Mouse (Mus musculus) heart, adult 18-20 months (tissue): ENCODE data around the gene Rasal3. TPM values are rescaled to one million over a fixed set of nuclear protein-coding genes. Genes with fewer than 3 reads are reported as not detected.
A peak's percentile ranks its signal among the peaks of the same experiment; 100 is the strongest.

Source experiments
- DNase-seq, 2 experiments: peaks; one replicate each; pipeline ENCODE4 v3.0.0; 2021 to 2022; ENCODE audit warnings: mixed read lengths in 1 of 2
- long read RNA-seq, 2 experiments: library from polyadenylated mRNA; stranded (forward); transcript quantifications; one replicate each; pipeline ENCODE4 v2.0.0; 2021
- total RNA-seq, 2 experiments: library from RNA; stranded (reverse); gene quantifications; 2 replicates each; pipeline ENCODE4 v1.2.3; 2021

Rasal3 gene
- 1 to 10 TPM in 1 of 2 experiments, under 1 TPM in 1; 0.97 to 4.4 TPM for total RNA-seq
- long read RNA-seq, experiment 1: 0 reads
- long read RNA-seq, experiment 2, partial matches to known transcripts: 0 of 1 reads
- long read RNA-seq, experiment 2, other reads (novel, unspliced or antisense): 0 of 1 reads

DNA sequence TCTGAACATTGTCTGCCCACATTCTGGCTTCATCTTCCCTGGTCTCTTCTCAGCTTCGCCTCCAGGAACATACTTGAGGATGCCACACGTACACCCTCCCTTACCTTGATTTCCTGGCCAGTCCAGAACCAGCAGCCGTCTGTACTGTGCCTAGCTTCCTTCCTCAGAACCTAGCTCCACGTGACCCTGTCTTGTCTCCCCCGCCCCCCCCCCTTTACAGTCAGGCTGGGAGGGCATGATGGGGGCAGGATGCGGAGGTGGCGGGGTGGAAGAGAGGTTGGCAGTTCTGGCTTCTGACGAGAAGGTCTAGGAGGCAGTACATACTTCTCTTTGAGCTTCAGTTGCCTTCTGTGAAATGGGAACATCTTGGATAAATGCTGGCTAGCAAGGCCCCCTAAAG is at the start of gene Rasal3:
Gene Rasal3, minus strand, starts transcription at position 167 of the 400 bp plus-strand sequence.
- no peak for DNase-seq

- peak in 1 of 2 experiments; percentile 25 for DNase-seq
These were observed 49.1 kb upstream of the Rasal3 start, which contains the start of gene Cyp4f39 for GRCm38 (mm10) chr17:32452482-32452881. Gene Cyp4f39, plus strand, starts transcription at chr17:32452723.

DNA sequence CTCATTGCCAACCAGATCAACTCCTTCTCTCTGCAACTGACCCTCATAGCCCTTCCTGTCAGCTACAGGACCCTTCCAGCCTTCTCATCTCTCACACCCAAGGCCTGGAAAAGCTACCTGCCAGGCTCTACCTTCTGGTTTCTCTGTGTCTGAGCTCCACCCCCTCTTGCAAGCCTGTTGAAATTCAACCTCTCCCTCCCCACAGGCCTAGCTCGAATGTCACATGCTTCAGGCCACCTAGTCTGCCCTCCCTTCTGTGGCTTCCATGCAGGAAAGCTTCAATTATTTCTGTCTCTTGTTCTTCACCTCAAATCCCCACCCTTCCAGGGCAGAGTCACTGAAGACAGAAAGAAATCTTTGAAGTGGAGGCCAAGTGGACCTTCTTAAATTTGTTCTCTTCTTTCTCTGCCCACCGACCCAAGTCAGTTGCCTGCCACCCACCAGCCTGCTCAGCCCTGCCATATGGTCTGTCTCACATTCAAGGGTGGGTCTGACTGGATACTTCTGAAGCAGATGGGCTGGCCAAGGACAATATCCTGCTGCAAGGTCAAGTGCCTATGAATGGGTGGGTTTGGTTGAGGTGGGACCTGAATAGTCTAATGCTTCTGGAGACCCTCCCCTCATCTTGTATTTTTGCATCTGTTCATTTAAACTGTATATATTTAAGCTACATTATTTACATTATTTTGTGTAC is 47.6 kb upstream of the Rasal3 start:
- DNase-seq: no peak

- DNase-seq: no peak
These were observed 45.7 kb upstream of the Rasal3 start for GRCm38 (mm10) chr17:32449042-32449441.

DNA sequence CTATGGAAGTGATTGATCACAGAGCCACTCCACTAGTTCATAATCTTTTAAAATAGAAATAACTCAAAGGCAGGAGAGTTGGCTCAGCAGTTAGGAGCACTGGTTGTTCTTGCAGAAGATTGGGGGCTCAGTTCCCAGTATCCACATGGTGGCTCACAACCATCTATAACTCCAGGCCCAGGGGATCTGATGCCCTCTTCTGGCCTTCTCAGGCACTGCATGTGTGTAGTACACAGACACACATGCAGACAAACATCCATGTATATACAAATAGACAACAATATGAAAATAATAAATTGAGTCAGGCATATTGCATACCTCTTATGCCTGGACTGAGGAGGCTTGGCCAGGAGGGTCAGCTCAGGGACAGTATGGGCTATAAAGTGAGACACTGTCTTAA is 43.8 kb upstream of the Rasal3 start:
- DNase-seq: no peak

DNA sequence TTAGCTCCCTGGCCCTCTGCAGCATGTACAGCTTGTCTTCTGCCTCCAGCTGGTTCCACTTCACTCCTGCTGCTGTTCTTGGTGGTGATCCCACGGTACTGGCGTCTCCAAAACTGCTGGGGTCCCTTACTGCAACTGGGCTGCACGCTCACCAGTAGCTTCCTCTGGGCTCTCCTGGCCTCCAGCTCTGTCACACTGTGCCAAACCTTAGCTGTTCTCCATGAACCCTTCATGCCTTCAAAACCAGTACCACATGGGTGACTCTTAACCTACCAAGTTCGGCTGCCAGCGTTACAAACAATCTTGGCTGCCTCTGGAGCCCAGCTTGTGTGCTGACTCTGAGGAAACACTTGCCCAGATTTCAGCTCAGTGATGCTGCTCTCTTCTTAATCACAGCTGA is 41.6 kb upstream of the Rasal3 start:
- peak; percentile 59 to 81 for DNase-seq

DNA sequence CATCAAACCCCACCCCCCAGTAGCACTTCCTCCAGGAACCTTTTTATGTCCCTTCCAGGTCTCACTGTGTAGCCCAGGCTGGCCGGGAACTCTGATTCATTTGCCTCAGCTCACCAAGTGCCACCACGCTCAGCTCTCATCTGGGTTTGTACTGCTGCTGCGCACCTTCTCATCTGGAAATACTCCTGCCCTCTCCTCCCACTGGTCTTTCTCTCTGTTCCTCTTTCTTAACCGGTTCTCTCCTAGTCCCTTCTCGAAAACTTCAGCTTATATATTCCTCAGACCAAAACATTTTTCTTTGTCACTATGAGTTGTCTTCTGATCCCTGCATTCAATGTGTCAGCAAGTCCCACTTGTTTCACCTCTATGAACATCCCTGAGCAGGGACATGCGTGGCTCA is 39.9 kb upstream of the Rasal3 start:
- DNase-seq: no peak

- no peak for DNase-seq
These were observed 33.7 kb upstream of the Rasal3 start for GRCm38 (mm10) chr17:32437106-32437505.

DNA sequence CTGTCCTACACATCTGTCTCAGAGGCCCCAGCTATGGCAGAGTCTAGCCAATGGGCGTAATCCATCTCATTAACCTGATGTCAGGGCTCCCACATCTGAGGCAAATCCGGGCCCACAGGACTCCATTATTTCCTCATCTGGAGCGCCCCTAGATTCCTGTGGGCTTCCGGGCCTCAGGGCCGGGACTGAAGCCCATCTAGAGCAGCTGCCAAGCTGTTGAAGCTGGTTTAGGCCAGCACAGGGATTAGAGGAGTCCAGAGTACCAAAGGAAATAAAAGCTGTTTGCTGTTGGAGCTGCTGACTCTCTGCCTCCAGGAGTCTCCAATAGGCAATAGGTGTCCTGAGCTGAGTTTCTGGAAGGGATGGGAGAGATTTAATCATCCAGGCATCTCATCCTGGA is 31.8 kb upstream of the Rasal3 start:
- DNase-seq: peak; percentile 15 to 27

DNA sequence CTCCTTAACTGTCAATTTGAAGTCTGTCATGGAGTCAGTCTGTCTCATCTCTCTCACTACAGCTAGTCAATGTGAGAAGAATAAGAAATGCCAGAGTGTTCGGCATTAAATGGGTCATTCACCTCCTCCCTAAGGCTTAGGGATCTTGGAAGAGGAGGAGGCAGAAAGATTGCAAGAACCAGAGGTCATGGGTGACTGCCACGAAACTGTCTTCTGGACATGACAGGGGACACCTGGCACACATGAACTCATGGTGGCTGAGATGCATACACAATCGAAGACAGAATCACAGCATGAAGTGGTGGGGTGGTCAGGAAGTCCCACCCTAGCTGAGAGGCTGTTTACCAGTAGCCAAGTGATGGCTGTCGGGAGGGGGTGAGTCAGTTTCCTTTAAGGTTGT is 30.9 kb upstream of the Rasal3 start:
- DNase-seq: peak; percentile 54 to 68

DNA sequence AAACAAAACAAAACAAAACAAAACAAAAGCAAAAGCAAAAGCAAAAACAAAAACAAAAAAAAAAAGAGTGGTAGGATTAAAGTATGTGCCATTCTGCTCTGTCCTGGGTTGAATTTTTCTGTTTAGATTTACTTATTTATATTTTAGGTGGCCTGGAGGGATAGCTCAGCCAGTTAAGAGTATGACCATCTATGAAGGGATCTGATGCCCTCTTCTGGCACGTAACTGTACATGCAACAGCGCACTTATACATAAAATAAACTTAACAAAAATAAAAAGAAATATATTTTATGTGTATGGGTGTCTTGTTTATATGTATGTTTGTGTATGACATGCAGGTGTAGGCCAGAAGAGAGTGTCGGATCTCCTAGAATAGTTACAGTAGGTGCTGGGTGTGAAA is 28.6 kb upstream of the Rasal3 start:
- no peak for DNase-seq

DNA sequence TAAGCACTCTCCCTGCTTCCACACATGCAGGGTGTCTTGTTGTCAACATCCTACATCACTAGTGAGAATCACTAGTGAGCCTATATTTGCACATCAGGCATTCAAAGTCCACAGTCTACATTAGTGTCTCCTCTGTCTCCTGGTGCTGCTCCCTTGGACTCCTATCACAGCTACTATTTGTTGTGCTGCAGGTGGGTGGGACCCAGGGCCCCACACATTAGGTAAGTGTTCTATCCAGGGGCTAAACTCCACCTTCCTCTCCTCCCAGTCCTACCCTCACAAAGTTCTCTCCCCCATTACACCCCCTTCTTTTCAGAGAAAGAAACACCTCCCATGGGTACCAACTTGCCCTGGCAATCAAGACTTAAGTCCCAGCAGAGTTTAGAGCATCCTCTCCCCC is 23.2 kb upstream of the Rasal3 start:
- no peak for DNase-seq

- peak in 1 of 2 experiments; percentile 18 for DNase-seq
These were observed 20.7 kb upstream of the Rasal3 start, which contains the start of gene Pglyrp2 for GRCm38 (mm10) chr17:32424034-32424433. Gene Pglyrp2, minus strand, starts transcription at chr17:32424167.

DNA sequence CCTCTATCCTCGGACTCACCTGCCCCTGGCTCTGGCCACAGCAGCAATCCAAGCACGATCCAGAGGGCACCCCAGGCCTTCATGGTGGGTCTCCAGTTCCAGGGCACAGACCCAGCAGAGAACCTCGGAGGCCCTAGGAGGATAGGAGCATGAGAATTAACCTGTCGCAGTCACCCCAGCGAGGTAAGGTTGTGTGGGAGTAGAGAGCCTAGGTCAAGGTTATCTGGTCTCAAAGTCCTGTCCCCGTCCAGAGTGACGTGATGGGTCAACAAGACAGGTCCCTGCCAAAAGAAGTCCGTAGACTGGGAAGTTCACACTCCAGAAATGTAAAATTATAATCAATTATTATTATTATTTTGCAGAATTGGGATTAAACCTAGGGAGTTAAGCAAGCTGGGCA is 17.4 kb upstream of the Rasal3 start:
- DNase-seq: no peak

- no peak for DNase-seq
These were observed 16.6 kb upstream of the Rasal3 start for GRCm38 (mm10) chr17:32419989-32420388.

- no peak for DNase-seq
These were observed 13.4 kb upstream of the Rasal3 start for GRCm38 (mm10) chr17:32416771-32417170.

- no peak for DNase-seq
These were observed 12.1 kb upstream of the Rasal3 start for GRCm38 (mm10) chr17:32415417-32416020.

GRCm38 (mm10) chr17:32411898-32412297 is 8.5 kb upstream of the Rasal3 start:
- DNase-seq: no peak

DNA sequence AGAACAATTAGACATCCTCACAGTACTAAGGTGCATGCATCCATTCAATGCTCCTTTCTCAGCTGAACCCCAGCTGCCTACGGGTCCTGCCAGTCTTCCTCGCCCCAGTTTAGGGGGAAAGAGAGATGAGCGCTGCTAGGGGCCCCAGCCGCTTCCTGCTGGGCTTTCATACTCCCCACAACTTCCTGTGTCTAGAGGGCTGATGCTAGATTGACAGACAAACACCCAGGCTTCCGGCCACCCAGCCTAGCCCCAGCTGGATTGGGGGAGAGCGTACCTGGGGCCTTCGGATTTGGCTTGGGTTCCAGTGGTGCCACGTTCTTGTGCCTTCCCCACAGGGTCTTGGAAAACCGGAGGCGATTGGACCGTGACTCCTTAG is 615 bp downstream of the Rasal3 start:
- peak in 1 of 2 experiments; percentile 36 for DNase-seq

DNA sequence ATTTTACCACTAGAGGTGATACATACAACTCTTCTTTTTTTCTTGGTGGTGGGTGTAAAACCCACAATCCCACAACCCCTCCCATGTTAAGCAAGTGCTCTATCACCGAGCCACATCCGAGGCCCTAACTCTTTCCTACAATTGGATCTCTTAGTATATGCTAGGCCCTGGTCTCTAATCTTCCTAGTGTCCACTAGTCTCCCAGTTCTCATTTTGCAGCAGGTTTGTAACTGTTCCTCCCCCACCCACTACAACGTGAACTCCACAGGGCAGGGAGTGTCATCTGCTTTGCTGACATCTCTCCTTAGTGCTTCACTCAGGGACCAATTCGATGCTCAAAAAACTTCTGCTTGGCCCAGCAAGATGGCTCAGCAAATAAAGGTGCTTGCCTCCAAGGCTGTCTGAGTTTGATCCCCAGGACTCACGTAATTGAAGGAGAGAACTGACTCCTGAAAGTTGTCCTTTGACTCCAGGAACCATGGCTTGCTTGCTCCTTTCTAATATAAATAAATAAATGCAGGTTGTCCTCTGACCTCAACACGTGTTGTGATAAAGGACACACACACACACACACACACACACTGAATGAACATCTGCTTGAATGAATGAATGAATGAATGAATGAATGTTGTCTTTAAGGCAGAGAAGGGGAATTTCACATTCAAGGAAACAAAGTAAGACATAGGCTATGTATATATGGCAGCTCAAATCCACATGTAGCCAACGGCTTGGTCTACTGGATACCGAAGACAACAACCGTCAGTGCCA is 1.2 kb downstream of the Rasal3 start:
- DNase-seq: no peak

- DNase-seq: peak in 1 of 2 experiments; percentile 28
These were observed 7.1 kb downstream of the Rasal3 start for GRCm38 (mm10) chr17:32396266-32396665.

DNA sequence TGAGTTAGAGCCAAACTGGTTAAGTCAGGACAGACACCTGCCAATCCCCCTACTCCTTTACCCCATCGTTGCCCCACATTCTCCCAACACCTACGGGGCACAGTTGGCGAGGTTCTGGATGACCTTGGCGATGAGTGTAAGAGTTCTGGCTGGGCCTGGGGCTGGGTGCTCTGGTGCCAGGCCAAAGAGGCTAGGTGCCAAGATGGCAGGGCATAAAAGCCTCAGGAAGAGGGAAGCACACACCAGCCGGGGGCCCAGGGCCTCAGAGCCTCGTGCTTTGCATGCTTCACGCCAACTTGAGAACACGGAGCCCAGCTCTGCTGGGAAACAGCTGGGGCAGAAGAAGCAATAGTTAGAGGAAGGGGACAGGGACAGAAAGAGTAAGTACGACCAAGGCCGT is 9.4 kb downstream of the Rasal3 start:
- DNase-seq: no peak

DNA sequence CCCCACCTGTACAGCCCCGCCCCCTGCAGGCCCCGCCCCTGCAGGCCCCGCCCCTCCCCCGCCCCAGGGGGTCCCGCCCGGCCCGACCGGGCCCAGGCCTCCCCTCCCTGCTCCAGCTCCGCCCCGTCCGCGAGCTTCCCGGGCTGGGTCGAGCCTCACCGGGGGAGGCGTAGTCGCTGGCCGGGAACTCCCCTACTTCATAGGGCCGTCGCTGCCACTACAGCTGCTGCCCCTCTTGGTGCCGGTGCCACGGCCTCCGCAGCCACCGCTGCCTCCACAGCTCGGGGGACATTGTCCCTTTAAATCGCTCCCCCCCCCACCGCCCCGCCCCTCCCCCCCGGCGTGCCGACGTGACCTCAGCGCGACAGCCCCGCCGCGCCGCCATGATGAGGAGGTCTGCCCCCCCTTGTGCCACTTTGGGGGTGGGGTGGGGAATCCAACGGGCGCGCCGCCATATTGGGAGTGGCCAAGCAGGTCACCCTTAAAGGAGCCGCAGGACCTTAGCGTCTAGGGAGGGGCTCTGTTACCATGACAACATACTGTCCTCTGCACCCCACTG is 14.2 kb downstream of the Rasal3 start, which contains the start of gene Wiz:
Gene Wiz, minus strand, starts transcription at position 339 of the 559 bp plus-strand sequence.
- DNase-seq: peak; percentile 95 to 97
